Mouse (Mus musculus) retina, postnatal 1 day (tissue): ENCODE measurements at regions not wholly inside any gene's neighbourhood (a gene's known extent, or its start where the extent isn't known, plus 50 kb on each side); places are given as distances from the start of the nearest gene placed in this dataset.
A peak's percentile ranks its signal among the peaks of the same experiment; 100 is the strongest.

Experiments
- DNase-seq: peaks from one replicate; pipeline ENCODE4 v3.0.0-alpha.2; 2012

DNA sequence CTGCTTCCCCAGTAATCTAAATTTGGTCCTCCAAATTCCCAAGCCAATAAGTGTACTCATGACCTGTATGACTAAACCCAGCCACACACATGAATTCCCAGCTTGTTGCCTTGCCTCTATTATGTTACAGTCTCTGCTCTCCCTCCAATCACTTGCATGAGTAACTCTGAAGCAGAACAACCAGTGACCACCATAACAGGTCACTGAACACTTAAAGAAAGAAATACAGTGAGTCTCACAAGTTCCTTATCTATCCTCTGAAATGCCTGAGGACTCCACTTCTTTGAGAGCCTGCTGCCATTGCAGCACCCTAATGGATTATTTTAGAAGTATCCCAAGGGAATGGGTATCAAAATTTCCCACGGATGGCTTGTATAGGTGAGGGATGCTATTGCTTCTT, 909.7 kb downstream of the Sorcs3 start:
- DNase-seq = peak; percentile 55

GRCm38 (mm10) chr19:49131664-49132063, 925.8 kb downstream of the Sorcs3 start:
- DNase-seq = peak; percentile 84

DNA sequence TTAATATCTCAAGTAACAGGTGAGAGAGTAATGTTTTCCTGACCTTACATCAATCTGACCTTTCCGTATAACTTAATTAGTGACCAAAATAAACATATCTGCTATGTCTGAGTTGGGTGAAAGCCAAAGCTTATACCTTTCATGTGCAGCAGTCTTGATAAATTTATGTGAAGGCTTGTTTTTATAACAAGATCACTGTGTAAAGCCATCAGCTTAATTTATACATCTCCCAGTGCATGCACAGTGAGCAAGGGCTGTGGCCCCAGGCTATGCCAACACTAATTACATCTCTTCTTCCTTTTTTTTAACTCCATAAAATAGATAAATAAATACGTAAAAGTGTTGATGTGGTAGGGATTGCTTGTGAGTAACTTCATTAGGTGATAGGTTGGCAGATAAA, 966.3 kb downstream of the Sorcs3 start:
- peak; percentile 35 for DNase-seq

DNA sequence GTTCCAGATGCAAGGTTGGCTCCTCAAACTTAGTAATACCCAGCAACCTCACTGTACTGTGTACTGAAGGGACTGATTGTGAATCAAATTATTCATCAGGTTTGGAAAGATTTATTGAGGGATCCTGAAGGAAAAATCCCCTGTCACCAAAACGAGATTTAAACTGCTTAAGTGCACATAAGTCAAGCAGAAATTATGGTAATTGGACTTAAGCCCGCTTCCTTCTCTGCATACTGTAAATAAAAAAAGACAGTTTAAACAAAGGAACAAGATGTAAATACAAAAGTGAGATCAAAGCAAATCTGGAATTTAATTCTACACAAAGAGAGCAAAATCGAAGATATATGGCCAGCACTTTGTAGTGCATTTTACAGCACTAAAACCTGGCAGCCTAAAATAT, 1002.1 kb downstream of the Sorcs3 start:
- DNase-seq = no peak

- no peak for DNase-seq
These were observed 1036.8 kb downstream of the Sorcs3 start for GRCm38 (mm10) chr19:49242601-49243000.

GRCm38 (mm10) chr19:49245114-49245714, 1039.4 kb downstream of the Sorcs3 start:
- DNase-seq = no peak

DNA sequence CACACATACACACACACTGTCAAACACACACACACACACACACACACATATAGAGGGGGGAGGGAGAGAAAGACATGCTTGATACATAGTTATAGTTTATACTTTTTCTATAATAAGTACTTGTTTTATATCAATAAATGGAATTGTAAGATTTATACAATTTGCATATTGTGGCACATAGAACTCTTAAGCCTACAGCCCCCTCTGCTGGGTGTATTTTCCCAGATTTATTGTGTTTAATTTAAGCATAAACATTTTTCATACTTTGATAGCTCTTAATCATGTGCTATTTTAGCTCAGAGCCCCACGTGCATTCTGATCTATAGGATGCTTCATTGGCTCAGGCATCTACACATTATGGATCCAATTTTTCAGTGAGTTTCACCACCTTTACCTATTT, 1058.8 kb downstream of the Sorcs3 start:
- DNase-seq = no peak

GRCm38 (mm10) chr19:49267864-49268480, 1062.1 kb downstream of the Sorcs3 start:
- DNase-seq = no peak

DNA sequence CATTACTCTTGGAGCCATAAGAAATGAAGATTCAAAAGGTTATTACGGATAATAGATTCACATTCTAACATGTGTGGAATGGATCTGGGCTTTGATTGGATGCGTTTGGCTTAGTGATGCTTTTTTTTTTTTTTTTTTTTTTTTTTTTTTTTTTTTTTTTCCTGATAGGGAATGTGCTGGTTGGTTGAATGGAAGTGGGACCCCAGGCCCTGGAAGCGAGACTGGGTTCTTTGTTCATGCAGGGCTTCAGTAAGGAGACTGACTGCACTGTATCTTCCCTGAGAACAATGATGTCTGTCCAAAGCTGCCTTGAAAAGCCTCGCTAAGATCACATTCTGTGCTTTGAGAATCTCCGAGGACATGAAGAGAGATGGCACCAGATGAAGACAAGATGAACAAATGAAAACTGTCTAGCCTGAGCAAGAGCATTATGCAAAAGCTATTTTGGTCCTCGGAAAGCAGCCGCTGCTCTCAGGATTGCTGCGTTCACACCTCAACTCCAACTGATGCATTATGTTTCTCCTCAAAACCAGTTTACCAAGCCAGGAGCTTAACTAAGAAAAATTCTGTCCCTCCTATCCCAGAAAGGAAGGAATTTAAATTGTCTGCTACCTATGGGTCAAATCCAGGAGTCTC, 1076.9 kb downstream of the Sorcs3 start:
- DNase-seq = no peak

DNA sequence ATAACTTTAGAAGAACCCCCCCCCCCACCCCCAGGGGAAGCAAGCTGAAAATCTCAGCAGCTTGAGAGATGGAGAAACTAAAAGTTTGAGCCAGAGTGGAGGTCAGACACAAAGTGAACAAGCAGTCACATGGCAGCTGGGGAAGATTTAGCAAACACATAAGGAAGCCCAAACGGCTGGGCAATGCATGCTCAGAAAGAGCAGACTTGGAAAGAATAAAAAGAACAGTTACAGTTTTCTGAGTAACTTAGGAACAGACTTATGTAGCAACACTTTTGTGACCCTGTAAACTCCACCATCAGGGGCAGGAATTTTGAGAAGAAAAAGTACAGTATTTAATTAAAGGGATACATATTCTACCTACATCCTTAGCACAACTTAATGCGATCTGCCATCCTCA, 1089.2 kb downstream of the Sorcs3 start:
- DNase-seq = no peak

DNA sequence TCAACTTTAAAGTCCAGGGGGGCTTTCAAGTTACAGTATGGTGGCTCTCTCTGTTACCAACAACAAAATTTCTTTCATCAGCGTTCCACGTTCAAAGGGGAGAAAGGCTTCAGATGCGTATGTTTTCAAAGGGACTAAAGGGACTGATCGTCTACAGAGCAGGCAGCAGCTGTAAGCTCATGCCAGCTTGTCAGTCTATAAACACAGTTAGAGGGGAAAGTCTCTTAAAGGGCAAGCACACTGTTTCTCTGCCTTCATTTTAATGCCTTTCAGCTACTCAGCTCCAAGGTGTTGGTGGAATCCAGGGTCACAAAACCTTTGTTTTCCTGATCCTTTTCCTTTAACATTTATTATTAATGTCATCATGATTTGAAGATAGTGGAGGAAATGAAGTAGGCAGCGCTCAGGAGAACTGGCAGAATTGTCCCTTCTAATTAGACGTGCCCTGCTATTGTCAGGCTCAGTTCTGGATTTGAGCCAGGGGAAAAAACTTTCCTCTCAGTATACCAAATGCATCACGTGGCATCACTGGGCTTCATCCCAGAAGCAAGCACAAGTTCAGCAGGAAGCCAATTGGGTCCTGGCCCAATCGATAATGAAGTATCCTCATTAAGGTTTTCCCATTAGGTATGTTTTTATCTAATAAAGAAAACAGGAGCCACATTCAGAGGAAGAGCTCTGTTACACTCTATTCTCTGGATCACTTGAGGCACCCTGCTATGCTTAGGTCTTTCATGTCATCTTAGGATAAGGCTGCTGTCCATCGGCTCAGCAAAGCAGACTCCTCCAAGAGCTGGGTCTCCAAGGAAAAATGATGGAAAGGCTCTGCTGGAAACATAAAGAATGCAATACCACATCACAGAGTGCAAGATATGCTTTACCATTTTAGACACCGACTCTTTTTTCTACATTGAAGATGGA, 1093.8 kb downstream of the Sorcs3 start:
- DNase-seq = peak; percentile 91

- DNase-seq = no peak
These were observed 1095.7 kb downstream of the Sorcs3 start for GRCm38 (mm10) chr19:49301364-49302091.

DNA sequence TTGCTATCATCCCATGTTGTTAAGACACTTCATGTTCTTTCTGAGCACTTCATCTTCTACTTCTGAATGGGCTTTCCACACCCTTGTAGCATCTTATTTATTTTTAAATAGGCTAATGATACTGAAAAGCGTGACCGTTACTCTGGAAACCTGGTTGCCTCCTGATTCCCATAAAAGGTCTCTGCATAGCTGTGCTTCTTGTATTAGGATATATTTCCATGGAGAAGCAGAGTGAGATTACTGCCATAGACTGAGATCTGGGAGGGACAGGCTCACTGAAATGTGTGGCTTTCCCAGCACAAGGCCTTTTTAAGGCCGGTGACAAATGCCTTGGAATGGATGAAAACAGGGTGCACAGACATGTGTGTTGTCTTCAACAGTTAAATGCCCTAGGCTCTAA, 1100.0 kb downstream of the Sorcs3 start:
- no peak for DNase-seq

DNA sequence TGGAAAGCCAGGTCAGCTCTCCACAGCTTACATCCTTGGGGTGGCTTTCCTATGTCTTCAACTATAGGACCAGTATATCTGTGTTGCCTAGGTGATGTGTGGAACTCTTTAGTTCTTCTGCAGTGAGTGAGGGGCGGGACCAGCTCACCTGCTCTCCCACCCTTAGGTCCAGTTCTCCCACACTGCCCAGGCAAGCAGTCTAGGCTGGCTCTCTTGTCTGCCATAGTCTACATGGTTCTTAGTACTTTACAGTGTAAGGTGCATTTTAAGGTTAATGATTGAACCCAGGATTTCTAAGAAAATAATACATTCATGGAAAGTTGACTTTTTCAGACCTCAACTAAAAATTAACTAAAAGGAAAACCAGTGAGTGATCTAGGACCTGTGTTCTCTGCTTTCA, 1108.4 kb downstream of the Sorcs3 start:
- DNase-seq = no peak

DNA sequence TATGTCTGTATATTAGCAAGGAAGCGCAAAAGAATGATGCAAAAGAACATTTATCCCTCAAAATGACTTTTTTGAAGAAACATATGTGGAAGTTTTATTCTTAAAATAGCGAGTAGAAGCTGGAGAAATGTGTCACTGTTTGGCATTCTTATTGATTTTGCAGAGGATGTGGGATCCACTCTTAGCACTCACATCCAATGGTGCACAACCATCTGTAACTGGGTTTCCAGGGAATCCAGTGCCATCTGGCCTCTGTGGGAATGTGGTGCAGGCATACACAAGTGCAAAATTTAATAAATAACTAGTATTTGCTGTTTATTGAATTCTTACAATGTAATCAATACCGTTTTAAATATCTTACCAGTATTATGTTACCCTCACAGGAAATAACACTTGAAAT, 1153.8 kb downstream of the Sorcs3 start:
- no peak for DNase-seq

DNA sequence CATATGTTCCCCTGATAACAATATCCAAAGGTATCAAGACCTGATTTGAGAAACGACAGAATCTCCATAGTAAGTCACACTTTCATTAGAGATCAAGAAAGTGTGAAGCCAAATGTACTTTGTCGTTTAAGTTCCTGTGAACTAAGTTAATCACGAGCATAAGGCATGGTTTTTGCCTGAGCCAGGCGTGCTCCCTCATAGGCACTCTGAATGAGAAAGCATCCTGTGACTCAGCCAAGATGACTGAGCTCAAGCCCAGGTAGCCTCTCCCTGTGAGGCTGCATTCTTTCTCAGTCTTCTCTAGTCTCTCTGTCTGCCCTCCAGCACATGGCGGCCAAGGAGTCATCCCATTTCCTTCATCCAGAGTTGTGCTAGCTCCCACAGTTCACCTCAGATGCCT, 1154.9 kb downstream of the Sorcs3 start:
- DNase-seq = no peak

- DNase-seq = peak; percentile 54
These were observed 1155.3 kb downstream of the Sorcs3 start for GRCm38 (mm10) chr19:49361116-49361515.

- no peak for DNase-seq
These were observed 1167.1 kb downstream of the Sorcs3 start for GRCm38 (mm10) chr19:49372921-49373320.

DNA sequence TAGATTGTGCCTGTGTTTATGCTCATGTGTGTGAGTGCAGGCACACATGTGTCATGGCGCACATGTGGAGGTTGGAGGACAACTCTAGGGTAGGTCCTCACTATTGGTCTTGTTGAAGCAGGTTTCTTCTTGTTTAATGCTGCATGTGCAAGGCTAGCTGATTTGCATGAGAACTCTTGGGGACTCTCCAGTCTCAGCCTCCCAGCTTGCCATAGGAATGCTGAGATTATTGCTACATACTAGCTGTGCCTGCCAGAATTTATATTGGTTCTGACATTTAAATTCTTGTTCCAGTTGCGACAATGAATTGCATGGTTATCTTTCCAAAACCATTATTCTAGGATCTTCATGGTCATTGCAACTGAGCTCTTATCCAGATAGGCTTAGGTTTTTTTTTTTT, 1168.5 kb downstream of the Sorcs3 start:
- no peak for DNase-seq

DNA sequence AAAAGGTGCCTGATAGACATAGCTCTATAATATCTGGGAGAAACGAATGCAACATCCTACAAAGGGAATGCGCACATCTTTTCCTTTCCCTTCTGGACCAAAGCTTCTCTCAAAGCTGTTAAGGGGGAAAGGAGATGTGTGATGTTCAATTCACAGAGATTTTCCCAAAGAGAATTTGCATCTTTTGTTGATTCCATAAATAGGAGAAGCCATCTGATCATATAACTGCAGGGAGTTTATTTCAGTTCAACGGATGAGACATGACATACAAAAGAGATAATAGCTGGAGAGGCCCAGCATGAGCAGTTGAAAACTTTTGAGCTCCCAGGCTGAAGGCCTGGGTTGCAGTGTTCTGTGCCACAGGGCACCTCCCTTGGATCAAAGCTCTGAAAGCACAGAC, 1169.1 kb downstream of the Sorcs3 start:
- DNase-seq = no peak

DNA sequence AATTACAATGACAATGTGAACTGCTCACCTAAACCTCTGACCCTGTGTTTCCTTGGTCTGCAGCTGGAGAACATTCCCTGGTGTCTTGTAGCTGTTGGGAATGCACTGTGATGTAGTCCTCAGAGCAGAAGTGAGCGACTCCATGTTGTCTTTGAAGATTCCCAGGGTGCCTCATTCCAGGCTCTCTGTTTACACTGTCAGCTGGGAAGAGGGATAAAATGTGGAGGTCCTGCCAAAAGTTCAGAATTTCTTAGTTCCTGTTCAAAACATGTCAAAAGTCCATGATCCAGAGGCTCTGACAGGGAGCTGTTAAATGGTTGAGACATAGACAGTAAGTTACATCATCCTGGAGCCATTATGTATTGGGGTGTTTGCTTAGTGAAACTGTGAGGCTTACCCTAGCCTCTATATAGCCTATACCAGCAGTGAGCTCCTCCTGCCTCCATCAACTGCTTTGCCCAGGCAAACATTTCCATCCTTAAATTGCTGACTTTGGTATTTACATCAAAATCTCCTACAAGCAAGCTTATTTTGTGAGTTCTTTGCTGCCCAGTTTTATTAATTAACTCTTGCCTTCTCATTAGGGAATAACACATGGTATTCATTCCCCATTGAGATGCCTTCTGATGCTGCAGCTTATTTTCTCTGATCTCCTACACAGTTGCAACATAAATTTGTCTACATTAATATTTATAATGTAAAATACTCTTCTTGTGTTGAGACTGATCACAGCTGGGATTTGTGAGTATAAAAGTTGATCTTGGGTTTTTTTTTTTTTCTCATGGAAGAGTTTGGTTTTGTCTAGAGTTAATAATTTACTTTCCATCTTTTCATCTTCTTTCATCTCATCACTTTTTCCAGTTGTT, 1170.2 kb downstream of the Sorcs3 start:
- DNase-seq = no peak

GRCm38 (mm10) chr19:49379646-49380045, 1173.8 kb downstream of the Sorcs3 start:
- DNase-seq = no peak
